Mouse (Mus musculus): ENCODE measurements around the gene Aqp3.

Gene Aqp3

DNA sequence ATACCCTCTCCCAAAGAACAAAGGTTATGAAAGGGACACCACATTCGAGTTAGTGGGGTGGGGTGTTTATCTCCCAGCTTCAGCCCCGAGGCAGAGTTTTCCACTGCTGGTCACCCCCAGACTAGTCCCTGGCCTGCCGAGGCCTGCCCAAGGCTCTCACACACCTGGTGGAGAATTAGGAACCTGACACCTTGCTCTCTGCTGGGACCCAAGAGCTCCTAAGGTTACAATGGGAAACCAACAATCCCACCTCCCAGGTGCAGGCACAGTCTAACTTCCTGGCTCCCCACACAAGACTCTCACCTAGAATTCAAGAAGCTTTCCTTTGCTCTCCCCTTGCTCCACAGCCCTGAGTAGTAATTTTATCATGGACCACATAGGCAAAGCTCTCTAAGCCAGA lies 18.8 kb upstream of the Aqp3 start:
- POLR2A ChIA-PET, result interaction anchor here in 3 of 4 experiments (0.5 to 3.7 kb wide), 20 partner anchors 11 to 84 kb away, joined by 3 to 27 read pairs (median 4); partner anchors contain the start of gene Aqp3 (in 2 of the 3)
- CTCF ChIA-PET, result interaction anchor here (0.7 to 8.3 kb wide), 6 partner anchors 43 to 66 kb away, joined by 3 to 97 read pairs (median 14); no protein-coding TSS in a partner anchor

DNA sequence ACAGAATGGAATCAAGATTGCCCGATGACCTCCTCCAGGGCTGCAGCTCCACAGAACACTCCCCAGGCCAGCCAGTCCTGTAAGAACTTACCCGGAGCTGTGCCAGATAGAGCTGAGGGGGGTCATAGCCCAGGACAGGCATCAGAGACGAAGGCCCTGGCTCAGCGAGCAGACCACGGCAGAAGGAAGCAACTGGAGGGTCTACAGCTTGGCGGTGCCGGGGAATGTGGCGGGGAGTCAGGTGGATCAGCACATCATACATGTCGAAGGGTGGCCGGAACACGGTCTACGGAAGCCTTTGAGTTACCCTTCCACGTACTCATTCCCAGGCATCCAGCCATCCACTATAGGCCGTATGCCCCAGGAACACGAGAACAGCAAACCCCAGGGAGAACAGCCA lies 17.8 kb upstream of the Aqp3 start:
- ChIA-PET POLR2A (interaction anchor here in 3 of 4 experiments (0.6 to 5.4 kb wide), 27 partner anchors 8 to 83 kb away, joined by 3 to 28 read pairs (median 4); partner anchors contain the start of genes Aqp3 (in 3 of the 3) and Nol6 (in 2 of the 3)), CTCF (interaction anchor here in 3 of 4 experiments (0.6 to 8.3 kb wide), 6 partner anchors 42 to 66 kb away, joined by 3 to 97 read pairs (median 8); no protein-coding TSS in a partner anchor)

DNA sequence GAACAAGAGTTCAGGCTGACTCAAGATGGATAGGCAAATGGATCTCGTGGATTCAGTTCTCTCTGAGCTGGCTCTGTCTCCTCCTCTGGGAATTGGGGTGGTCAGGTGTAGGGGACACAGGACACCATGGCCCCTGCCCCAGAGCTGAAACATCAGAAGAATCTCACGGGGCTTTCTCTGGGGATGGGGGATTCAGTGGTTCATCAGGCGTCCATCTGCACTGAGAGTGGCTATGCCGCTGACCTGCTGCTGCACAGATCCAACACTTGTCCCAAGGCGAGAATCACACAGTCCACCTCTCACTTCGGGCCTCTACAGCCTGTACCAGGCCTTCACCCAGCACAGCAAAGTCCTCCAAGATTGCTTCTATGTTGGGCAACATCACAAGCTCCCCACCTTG lies 17.1 kb upstream of the Aqp3 start:
- POLR2A ChIA-PET, result interaction anchor here (0.6 to 5.4 kb wide), 23 partner anchors 9 to 80 kb away, joined by 3 to 28 read pairs (median 4); partner anchors contain the start of genes Aqp3 (in 2 of the 4) and Nol6 (in 2 of the 4)
- CTCF ChIA-PET, result interaction anchor here (0.6 to 8.3 kb wide), 12 partner anchors 14 to 66 kb away, joined by 3 to 97 read pairs (median 4); partner anchors contain the start of gene Aqp3 (in 1 of the 4)

DNA sequence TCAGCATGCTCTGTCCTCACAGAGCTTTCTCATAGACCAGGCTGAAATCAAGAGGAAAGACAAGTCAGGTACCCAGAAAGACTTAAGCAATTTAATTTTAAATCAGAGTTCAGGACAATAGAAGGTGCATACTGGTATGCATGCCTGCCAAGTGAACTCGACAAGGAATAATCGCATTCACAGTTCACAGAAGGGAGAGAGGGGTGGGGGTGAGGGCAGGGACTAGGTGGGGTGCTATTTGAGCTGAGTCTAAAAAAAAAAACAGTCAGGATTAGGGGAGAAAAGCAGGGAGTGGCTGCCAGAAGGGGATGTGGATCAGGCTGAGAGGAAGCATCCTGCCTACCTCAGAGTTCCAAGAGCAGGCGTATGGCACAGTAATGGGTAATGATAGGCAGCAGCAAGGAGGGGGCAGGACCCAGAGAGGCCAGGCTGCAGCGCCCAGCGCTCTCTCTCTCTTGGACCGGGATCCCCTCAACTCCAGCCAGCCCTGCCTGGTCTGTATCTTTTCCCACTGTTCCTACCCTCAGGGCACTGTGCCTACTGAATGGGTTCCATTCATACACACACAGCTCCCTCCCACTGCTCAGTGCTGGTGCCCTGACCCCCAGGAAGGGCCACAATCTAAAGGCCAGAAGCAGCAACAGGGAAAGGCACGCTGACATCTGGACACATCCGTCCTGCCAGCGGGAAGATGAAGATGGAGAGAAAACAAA lies 16.5 kb upstream of the Aqp3 start:
- CTCF ChIA-PET, result interaction anchor here (0.6 to 8.3 kb wide), 14 partner anchors 10 to 65 kb away, joined by 3 to 97 read pairs (median 4); partner anchors contain the start of genes Nol6 (in 2 of the 4) and Aqp3 (in 1 of the 4)

DNA sequence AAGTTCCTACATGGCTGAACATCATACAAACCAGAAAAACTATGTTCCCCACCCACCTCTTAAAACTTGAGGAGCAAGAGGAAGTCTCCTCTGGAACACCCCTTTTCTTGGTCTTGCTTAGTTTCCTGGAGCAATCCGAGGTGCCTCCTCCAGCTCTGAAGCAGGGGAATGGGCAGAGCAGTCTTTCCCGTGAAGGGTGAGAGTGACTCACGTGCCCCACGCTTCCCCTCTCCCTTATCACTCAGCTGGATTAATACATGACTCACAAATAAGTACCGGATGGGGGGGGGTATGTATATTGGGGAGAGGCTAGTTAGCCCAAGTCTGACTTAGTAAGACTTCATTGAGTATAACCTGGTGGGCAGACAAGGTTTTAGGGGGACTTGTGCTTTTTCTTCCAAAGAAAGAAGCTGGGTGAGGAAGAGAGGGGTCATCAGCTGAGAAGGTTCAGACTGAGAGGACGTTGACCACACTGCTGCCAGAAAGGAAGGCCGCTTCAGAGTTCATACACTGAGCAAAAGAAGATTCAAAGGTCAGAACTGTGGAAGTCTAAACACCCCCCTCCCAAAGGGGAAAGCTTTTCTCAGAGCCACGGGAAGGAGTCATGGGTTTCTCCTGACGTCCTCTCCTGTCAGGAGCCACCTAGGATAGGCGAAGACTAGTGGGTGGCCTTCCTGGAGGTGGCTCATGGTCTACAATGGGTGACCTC lies 10.9 kb upstream of the Aqp3 start:
- CTCF ChIA-PET, result interaction anchor here (0.5 to 1.4 kb wide), 6 partner anchors 9 to 58 kb away, joined by 3 to 8 read pairs (median 3); no protein-coding TSS in a partner anchor
- POLR2A ChIA-PET, result interaction anchor here in 3 of 4 experiments (0.7 to 3.0 kb wide), 19 partner anchors 9 to 201 kb away, joined by 3 to 14 read pairs (median 4); partner anchors contain the start of genes Aqp3 (in 3 of the 3) and Nol6 (in 1 of the 3)

More for the DNA sequence above, 16.5 kb upstream of the Aqp3 start:
- POLR2A ChIA-PET, result interaction anchor here (0.6 to 5.4 kb wide), 22 partner anchors 8 to 98 kb away, joined by 3 to 28 read pairs (median 4); partner anchors contain the start of genes Aqp3 (in 2 of the 4) and Nol6 (in 2 of the 4)

DNA sequence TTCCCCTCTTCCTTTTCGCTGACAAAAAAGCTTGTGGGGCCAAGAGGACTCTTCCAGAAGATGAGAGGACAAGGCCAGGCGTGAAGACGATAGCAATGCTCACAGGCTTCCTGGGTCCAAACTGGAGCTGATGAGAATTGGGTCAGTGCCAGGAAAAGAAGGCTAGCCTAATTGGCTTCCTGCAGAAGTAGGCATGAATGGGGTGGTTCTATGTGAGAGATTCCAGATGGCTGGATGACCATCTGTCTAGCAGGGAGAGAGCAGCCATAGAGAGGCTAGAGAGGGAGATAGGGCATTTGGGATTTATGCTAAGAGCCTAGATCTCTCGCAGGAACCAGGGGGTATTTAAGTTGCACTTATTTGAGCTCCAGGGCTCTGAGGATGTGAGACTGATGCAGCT lies 9.5 kb upstream of the Aqp3 start:
- POLR2A ChIA-PET, result interaction anchor here in 3 of 4 experiments (0.6 to 3.0 kb wide), 12 partner anchors 9 to 58 kb away, joined by 4 to 14 read pairs (median 6); partner anchors contain the start of genes Aqp3 (in 2 of the 3) and Nol6 (in 1 of the 3)
- CTCF ChIA-PET, result interaction anchor here in 1 of 4 experiments (0.6 to 0.7 kb wide), 2 partner anchors 11 to 23 kb away, joined by 3 to 4 read pairs; no protein-coding TSS in a partner anchor

DNA sequence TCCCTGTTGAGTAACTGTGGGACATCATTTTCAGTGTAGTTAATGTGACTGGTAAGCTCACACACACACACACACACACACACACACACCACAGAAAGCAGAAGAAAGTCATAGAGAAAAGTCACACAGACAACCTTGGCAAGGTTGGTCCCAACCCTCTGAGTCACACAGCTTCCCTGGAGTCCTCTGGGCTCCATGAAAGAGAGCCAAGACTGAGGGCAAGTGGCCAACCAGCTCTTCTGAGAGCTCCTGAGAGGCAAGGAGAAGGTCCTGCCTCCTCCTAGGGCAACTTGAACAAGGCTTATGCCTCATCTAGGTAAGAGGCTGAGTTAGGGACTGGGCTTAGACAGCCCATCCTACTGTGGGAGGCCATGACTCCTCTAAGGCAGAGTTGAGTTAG lies 4.9 kb upstream of the Aqp3 start:
- POLR2A ChIA-PET, result interaction anchor here in 3 of 4 experiments (0.7 to 6.8 kb wide), 13 partner anchors 9 to 47 kb away, joined by 3 to 141 read pairs (median 3); partner anchors contain the start of genes Nol6 (in 2 of the 3) and Ube2r2 (in 1 of the 3)
- CTCF ChIA-PET, result interaction anchor here in 3 of 4 experiments (0.9 to 2.0 kb wide), 4 partner anchors 36 to 52 kb away, joined by 3 to 6 read pairs (median 4); no protein-coding TSS in a partner anchor

DNA sequence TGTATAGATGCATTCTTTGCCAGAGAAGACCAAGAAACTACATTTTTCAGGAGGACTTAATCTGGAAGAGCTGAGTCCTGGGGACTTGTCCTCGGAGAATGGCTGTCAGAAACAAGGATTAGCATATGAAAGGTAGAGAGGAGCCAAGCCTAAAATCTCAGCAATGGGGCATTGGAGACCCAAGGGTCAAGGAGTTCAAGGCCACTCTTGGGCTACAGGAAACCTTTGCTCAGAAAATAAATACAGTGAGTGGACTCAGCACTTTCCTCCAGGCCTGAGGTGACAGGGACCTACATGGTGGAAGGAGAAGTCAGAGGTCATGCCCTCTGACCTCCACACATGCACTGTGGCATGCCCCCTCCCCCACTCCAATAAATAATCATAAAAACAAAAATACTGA lies 3.0 kb upstream of the Aqp3 start:
- ChIA-PET CTCF (interaction anchor here in 3 of 4 experiments (0.6 to 2.0 kb wide), 8 partner anchors 23 to 452 kb away, joined by 3 to 6 read pairs (median 4); partner anchors contain the start of gene Nol6 (in 1 of the 3)), POLR2A (interaction anchor here (0.6 to 6.8 kb wide), 21 partner anchors 10 to 636 kb away, joined by 3 to 141 read pairs (median 7); partner anchors contain the start of gene Nol6 (in 1 of the 4))

DNA sequence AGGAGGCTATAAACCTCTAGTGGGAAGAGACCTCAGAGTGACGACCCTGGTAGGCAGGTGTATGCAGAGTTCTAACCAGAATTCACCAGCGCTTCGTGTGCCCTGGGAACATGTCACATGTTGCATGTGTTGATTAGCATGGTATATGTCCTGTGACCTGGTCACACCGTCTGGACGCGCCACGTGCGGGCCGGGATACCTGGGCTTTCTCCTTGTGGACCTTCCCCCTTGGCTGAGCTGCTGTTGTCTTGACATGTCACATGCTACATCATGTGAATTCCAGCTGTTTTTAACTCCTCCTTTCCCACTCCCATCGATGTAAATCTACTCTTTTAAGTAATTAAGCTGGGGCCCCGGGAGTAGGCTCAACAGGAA lies 581 bp upstream of the Aqp3 start:
- CTCF ChIA-PET, result interaction anchor here in 3 of 4 experiments (0.6 to 1.7 kb wide), 7 partner anchors 11 to 93 kb away, joined by 3 to 5 read pairs (median 4); no protein-coding TSS in a partner anchor

DNA sequence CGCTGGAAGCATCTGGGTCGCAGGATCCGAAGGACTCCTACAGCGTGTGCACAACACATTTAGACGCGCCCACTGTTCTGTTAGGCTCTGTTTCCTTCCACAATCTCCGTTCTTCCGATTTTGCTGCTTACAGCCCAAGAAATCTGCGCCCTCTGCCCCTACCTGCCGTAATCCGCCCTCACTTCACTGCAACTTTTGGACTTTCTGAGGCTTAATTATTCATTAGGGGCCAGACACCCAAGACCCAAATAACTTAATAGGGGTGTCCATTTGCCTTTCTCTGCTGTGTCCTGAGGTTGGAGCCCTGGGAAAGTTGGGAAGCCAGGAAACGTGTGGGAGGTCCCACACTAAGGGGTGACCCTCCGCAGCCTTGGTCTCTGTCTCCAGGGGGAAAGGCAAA lies 602 bp downstream of the Aqp3 start:
- CTCF ChIA-PET, result interaction anchor here in 3 of 4 experiments (0.7 to 1.7 kb wide), 4 partner anchors 17 to 46 kb away, joined by 3 to 5 read pairs (median 4); no protein-coding TSS in a partner anchor
- POLR2A ChIA-PET, result interaction anchor here (0.7 to 6.8 kb wide), 41 partner anchors 8 to 405 kb away, joined by 3 to 141 read pairs (median 7); partner anchors contain the start of genes Nol6 (in 2 of the 4), AI464131 (in 1 of the 4), Bag1 (in 1 of the 4) and Chmp5 (in 1 of the 4)

More for the DNA sequence above, 581 bp upstream of the Aqp3 start:
- POLR2A ChIA-PET, result interaction anchor here (0.6 to 6.8 kb wide), 81 partner anchors 9 to 404 kb away, joined by 3 to 141 read pairs (median 6); partner anchors contain the start of genes Nol6 (in 3 of the 4), AI464131 (in 1 of the 4), Bag1 (in 1 of the 4) and Chmp5 (in 1 of the 4)

DNA sequence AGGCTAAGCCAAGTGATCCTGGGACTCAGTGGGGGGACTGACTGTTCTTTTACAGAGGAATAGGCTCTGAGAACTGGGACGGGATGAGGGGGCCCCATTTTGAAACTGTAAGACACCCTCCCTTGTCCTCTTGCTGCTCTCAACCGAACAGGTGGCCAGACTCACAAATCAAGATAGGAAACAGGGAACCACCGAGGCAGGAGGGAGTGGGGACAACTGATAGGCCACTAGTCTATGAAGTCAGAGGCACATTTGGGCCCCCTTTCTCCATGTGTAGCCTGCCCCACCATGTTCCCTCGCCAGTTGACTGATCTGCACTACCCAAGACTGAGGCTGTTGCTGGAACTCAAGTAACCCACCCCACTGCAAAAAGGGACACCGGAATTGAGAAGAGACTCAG lies 1.2 kb downstream of the Aqp3 start:
- CTCF ChIA-PET, result interaction anchor here in 1 of 4 experiments (0.6 kb wide), 1 partner anchor 372 kb away, joined by 3 read pairs; no protein-coding TSS in a partner anchor
- POLR2A ChIA-PET, result interaction anchor here in 2 of 4 experiments (0.6 to 11.8 kb wide), 15 partner anchors 10 to 312 kb away, joined by 3 to 134 read pairs (median 5); no protein-coding TSS in a partner anchor

DNA sequence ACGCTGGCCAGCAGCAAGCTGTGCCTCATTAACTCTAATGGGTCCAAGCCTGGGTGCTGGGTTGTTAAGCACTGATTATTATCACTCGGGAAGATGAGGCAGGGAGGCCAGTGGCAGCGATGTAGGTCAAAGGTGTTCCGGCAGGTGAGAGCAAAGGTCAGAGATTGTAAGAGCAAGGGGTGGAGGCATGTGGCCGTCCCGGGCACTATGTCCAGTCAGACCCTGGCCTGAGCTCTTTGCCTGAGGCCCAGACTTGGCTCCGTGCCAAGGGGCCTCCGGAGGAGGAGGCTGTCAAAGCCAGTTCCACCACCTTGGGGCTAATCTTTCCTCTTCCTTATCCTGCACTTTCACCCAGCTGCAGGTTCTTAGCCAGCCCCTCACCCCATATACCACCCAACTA lies 1.8 kb downstream of the Aqp3 start:
- CTCF ChIA-PET, result interaction anchor here in 1 of 4 experiments (0.6 kb wide), 1 partner anchor 373 kb away, joined by 3 read pairs; no protein-coding TSS in a partner anchor
- POLR2A ChIA-PET, result interaction anchor here in 3 of 4 experiments (0.6 to 11.8 kb wide), 19 partner anchors 9 to 313 kb away, joined by 3 to 134 read pairs (median 3); no protein-coding TSS in a partner anchor

DNA sequence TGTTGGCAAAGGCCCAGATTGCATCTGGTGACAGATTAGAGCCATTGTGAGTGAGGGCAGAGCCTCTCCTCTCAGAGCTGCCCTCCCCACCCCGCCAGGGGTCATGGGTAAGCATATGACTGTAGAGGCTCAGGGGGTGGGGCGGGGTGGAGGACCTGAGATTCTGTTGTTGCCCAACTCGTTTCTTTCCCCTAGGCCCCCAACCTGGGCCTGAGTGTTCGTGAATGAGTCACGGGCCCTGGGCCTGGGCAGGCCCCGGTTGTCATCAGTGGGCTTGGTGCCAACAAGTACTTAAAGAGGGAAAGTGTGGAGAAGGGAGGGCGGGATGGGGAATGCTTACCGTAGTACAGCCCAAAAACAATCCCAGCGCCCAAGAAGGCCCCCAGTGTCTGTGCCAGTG lies 3.6 kb downstream of the Aqp3 start:
- ChIA-PET CTCF (interaction anchor here in 2 of 4 experiments (0.5 to 1.4 kb wide), 3 partner anchors 30 to 320 kb away, joined by 3 to 10 read pairs (median 4); no protein-coding TSS in a partner anchor), POLR2A (interaction anchor here in 2 of 4 experiments (0.6 to 11.8 kb wide), 24 partner anchors 13 to 372 kb away, joined by 3 to 134 read pairs (median 4); partner anchors contain the start of genes Dnaja1 (in 1 of the 2) and Nol6 (in 1 of the 2))

DNA sequence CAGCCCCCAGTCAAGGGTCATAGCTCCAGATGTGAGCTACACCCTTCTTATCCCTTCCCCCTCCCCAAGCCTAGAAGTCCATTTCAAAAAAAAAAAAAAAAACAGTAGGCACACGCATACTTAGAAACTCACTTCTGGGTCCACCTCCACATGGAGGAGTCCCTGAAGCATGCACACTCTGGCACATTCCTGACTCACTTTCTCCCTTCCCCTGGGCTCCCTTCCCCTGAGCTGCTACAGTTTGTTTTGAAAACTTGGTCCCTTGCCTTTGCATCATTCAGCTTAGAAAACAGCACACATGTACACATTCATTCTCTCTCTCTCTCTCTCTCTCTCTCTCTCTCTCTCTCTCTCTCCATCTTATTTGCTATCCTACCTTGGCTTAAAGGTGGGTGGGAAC lies 5.0 kb downstream of the Aqp3 start:
- ChIA-PET CTCF (interaction anchor here (0.6 to 1.4 kb wide), 5 partner anchors 19 to 42 kb away, joined by 3 to 10 read pairs (median 5); partner anchors contain the start of gene Nol6 (in 1 of the 4)), POLR2A (interaction anchor here in 2 of 4 experiments (0.9 to 11.8 kb wide), 19 partner anchors 9 to 163 kb away, joined by 3 to 134 read pairs (median 5); no protein-coding TSS in a partner anchor)

DNA sequence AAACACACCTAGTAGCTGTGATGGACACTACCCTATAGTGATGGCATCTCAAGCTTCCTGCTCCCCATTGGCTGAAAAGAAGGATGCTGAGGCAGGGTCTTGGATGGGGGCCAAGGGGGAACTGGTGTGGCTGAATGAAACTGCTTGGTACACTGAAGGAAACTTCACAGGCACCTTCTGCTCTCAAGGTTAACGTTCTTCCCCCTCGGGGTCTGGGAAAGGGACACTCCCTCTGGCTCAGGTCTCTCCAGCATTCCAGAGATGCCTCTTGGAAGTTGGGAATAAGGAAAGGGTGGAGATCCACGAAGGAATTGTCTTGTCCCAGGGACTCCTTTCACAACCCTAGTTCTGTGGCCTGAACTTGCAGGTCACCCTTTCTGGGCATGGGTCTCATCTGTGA lies 6.6 kb downstream of the Aqp3 start:
- CTCF ChIA-PET, result interaction anchor here in 3 of 4 experiments (0.6 to 1.1 kb wide), 3 partner anchors 27 to 35 kb away, joined by 3 to 4 read pairs (median 3); no protein-coding TSS in a partner anchor
- POLR2A ChIA-PET, result interaction anchor here (0.6 to 11.8 kb wide), 19 partner anchors 8 to 183 kb away, joined by 3 to 134 read pairs (median 5); partner anchors contain the start of genes Nol6 (in 2 of the 4), Aqp3 (in 1 of the 4) and Ubap2 (in 1 of the 4)

DNA sequence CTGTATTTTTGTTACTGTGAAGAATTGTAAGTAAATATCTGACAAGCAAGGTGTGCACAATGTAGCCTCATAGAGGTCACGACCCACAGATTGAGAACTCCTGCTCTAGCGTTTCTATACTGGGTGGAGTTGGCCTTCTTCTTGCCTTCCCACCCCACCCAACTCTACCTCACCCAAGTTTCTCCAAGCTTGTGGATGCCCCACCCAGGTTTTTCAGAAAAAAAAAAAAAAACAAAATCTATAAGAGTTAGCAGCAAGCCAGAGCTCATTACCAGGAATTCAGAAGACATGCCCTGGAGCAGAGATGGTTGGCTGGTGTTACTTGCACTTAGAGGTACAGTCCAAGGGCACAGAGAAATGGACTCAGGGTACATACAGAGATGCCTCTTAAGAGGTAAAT lies 8.3 kb downstream of the Aqp3 start:
- POLR2A ChIA-PET, result interaction anchor here (0.5 to 11.8 kb wide), 25 partner anchors 8 to 582 kb away, joined by 3 to 134 read pairs (median 6); partner anchors contain the start of genes Aqp3 (in 4 of the 4), Dcaf12 (in 1 of the 4) and Nol6 (in 1 of the 4)
- CTCF ChIA-PET, result interaction anchor here in 3 of 4 experiments (0.7 to 1.8 kb wide), 5 partner anchors 26 to 41 kb away, joined by 3 to 9 read pairs (median 6); no protein-coding TSS in a partner anchor

Measured in embryonic stem cell, embryonic (primary cell).